Mouse (Mus musculus) heart, embryonic 10.5 days (tissue): ENCODE data around the gene Taok1. TPM values are rescaled to one million over a fixed set of nuclear protein-coding genes. Genes with fewer than 3 reads are reported as not detected.

Experiments used
- DNase-seq: peaks from one replicate; pipeline ENCODE4 v3.0.0-alpha.2; 2017; ENCODE audit warnings: low spot score
- H3K27ac ChIP-seq: fragments of 300-500 bp; sonication (generic); 2 replicates; pipeline ENCODE4 v1.5.1; 2016; ENCODE audit warnings: mild to moderate bottlenecking
- H3K27me3 ChIP-seq: fragments of 300-500 bp; sonication (generic); 2 replicates; pipeline ENCODE4 v1.6.1; 2016; ENCODE audit warnings: mild to moderate bottlenecking; ENCODE audit not compliant: poor library complexity, insufficient read depth, severe bottlenecking
- H3K36me3 ChIP-seq: fragments of 300-500 bp; sonication (generic); 2 replicates; pipeline ENCODE4 v1.6.1; 2016; ENCODE audit warnings: mild to moderate bottlenecking, moderate library complexity
- H3K4me1 ChIP-seq: fragments of 300-500 bp; sonication (generic); 2 replicates; pipeline ENCODE4 v1.6.1; 2016; ENCODE audit warnings: mild to moderate bottlenecking
- H3K4me3 ChIP-seq: fragments of 300-500 bp; sonication (generic); 2 replicates; pipeline ENCODE4 v1.5.1; 2016; ENCODE audit warnings: mild to moderate bottlenecking, moderate library complexity
- H3K9me3 ChIP-seq: fragments of 300-500 bp; sonication (generic); 2 replicates; pipeline ENCODE4 v1.6.1; 2016; ENCODE audit warnings: mild to moderate bottlenecking, moderate library complexity
- WGBS: fragments of 180-500 bp; shearing (Covaris S2); methylation state at CpG from one replicate; pipeline ENCODE4 v1.1.7; 2016; 5-methylcytosine and 5-hydroxymethylcytosine counted together
- polyA plus RNA-seq: library from polyadenylated mRNA; unstranded; fragments of >200 nt; fragmentation: Nextera tagmentation; extraction: Ambion mirVana; gene quantifications from 2 replicates; pipeline ENCODE4 v1.2.1, GENCODE M21; 2016

Taok1 gene
- polyA plus RNA-seq, 1 experiment from 2014 or later, result 10.9 TPM

GRCm38 (mm10) chr11:77512891-77513810 lies 94.5 kb downstream of the Taok1 start:
- Histone ChIP-seq H3K4me1 (peaks cover 48% of the 10 kb centered on the region), H3K36me3 (peaks cover 22% of the 10 kb centered on the region), H3K4me3 (peak overlapping the region; percentile 78), H3K27ac (peak overlapping the region; percentile 90), H3K27me3 (peaks cover 29% of the 10 kb centered on the region), H3K9me3 (no peaks in the 10 kb centered on the region)
- under 1% methylated on average over 69 of the region's 84 CpGs for WGBS
- peak; percentile 94 for DNase-seq

- peaks cover 47% of the 10 kb centered on the region for H3K4me1 ChIP-seq
- peaks cover 39% of the 10 kb centered on the region for H3K36me3 ChIP-seq
- peaks cover 11% of the 10 kb centered on the region for H3K27me3 ChIP-seq
- H3K4me3 ChIP-seq, result no peak overlapping the region
- no peak for DNase-seq
- H3K9me3 ChIP-seq, result no peaks in the 10 kb centered on the region
- 73% methylated on average over 5 of the region's 5 CpGs for WGBS
- H3K27ac ChIP-seq, result no peak overlapping the region
Observed at GRCm38 (mm10) chr11:77511336-77511735, 96.3 kb downstream of the Taok1 start.

- Histone ChIP-seq H3K4me3 (peak overlapping the region; percentile 57), H3K9me3 (no peaks in the 10 kb centered on the region), H3K36me3 (peaks cover 69% of the 10 kb centered on the region), H3K27ac (peak overlapping the region; percentile 88), H3K27me3 (no peaks in the 10 kb centered on the region), H3K4me1 (peaks cover 22% of the 10 kb centered on the region)
- WGBS, result 15% methylated on average over 49 of the region's 49 CpGs
- DNase-seq, result peak; percentile 91
Observed at GRCm38 (mm10) chr11:77508068-77509021, 99.3 kb downstream of the Taok1 start.

DNA sequence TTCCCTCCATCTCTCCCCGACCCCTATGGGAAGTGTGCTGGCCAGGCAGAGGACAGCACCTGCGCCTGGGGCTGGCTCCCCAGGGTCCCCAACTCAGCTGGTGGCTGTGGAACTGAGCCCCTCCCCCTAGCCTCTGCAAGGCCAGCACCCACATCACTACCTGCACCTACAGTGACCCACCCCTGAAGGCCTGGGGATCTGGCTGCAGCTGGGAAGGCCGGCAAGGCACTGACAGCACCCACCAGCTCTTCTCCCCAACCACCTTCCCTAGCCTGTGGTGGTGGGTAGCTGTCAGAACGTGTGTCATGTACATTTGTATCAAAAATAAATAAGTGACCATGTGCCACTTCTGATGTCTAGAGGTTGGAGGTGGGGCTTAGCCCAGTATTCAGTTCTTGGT lies 100.2 kb downstream of the Taok1 start:
- H3K27ac ChIP-seq, result 0 out of 2 replicates have a peak overlapping the region, but pooled peaks have one; percentile 88
- 77% methylated on average over 4 of the region's 4 CpGs for WGBS
- no peak overlapping the region for H3K4me3 ChIP-seq
- H3K27me3 ChIP-seq, result no peaks in the 10 kb centered on the region
- DNase-seq, result no peak
- peaks cover 78% of the 10 kb centered on the region for H3K36me3 ChIP-seq
- no peaks in the 10 kb centered on the region for H3K9me3 ChIP-seq
- H3K4me1 ChIP-seq, result peaks cover 20% of the 10 kb centered on the region

DNA sequence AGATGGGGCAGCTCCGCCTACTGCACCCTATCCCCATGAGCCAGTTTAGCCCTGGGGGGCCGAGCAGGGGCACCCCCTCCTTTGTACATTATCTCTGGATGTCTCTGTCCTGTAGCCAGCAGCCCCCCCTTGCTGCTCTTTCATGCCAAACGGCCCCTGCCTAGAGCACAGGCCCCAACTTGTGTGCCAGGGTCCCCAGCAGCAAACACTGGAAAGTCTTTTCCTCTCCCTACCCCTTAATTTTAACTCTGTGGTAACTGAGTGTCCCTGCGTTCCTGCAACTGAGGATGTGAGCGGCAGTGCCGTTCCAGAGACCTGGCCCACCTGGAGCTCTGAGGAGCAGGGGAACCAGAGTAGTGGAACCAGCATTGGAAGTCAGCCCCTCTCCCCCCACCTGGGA lies 100.7 kb downstream of the Taok1 start:
- 83% methylated on average over 6 of the region's 6 CpGs for WGBS
- Histone ChIP-seq H3K9me3 (no peaks in the 10 kb centered on the region), H3K4me3 (no peak overlapping the region), H3K27ac (no peak overlapping the region), H3K36me3 (peaks cover 83% of the 10 kb centered on the region), H3K27me3 (no peaks in the 10 kb centered on the region), H3K4me1 (peaks cover 17% of the 10 kb centered on the region)
- DNase-seq, result no peak

GRCm38 (mm10) chr11:77506273-77506672 lies 101.3 kb downstream of the Taok1 start:
- Histone ChIP-seq H3K4me3 (no peak overlapping the region), H3K4me1 (peaks cover 17% of the 10 kb centered on the region), H3K9me3 (no peaks in the 10 kb centered on the region), H3K36me3 (peaks cover 89% of the 10 kb centered on the region), H3K27ac (no peak overlapping the region), H3K27me3 (no peaks in the 10 kb centered on the region)
- 86% methylated on average over 14 of the region's 14 CpGs for WGBS
- no peak for DNase-seq

- H3K27me3 ChIP-seq, result no peaks in the 10 kb centered on the region
- no peak for DNase-seq
- no peaks in the 10 kb centered on the region for H3K9me3 ChIP-seq
- H3K27ac ChIP-seq, result no peak overlapping the region
- peaks cover 25% of the 10 kb centered on the region for H3K4me1 ChIP-seq
- H3K4me3 ChIP-seq, result no peak overlapping the region
- H3K36me3 ChIP-seq, result peaks cover 93% of the 10 kb centered on the region
- 86% methylated on average over 22 of the region's 22 CpGs for WGBS
Observed at GRCm38 (mm10) chr11:77505291-77505980, 102.2 kb downstream of the Taok1 start.

GRCm38 (mm10) chr11:77504377-77504776 lies 103.2 kb downstream of the Taok1 start:
- no peaks in the 10 kb centered on the region for H3K27me3 ChIP-seq
- H3K4me1 ChIP-seq, result peaks cover 30% of the 10 kb centered on the region
- no peaks in the 10 kb centered on the region for H3K9me3 ChIP-seq
- DNase-seq, result no peak
- no peak overlapping the region for H3K27ac ChIP-seq
- peaks cover 95% of the 10 kb centered on the region for H3K36me3 ChIP-seq
- 95% methylated on average over 19 of the region's 19 CpGs for WGBS
- no peak overlapping the region for H3K4me3 ChIP-seq

GRCm38 (mm10) chr11:77503511-77503910 lies 104.1 kb downstream of the Taok1 start:
- Histone ChIP-seq H3K36me3 (peaks cover 95% of the 10 kb centered on the region), H3K27me3 (no peaks in the 10 kb centered on the region), H3K4me3 (no peak overlapping the region), H3K9me3 (no peaks in the 10 kb centered on the region), H3K27ac (no peak overlapping the region), H3K4me1 (peaks cover 33% of the 10 kb centered on the region)
- no peak for DNase-seq
- WGBS, result 65% methylated on average over 3 of the region's 3 CpGs

- H3K27ac ChIP-seq, result no peak overlapping the region
- peaks cover 86% of the 10 kb centered on the region for H3K36me3 ChIP-seq
- WGBS, result 85% methylated on average over 6 of the region's 6 CpGs
- H3K27me3 ChIP-seq, result no peaks in the 10 kb centered on the region
- DNase-seq, result no peak
- H3K9me3 ChIP-seq, result no peaks in the 10 kb centered on the region
- no peak overlapping the region for H3K4me3 ChIP-seq
- peaks cover 38% of the 10 kb centered on the region for H3K4me1 ChIP-seq
Observed at GRCm38 (mm10) chr11:77502481-77502880, 105.1 kb downstream of the Taok1 start.

- DNase-seq, result no peak
- peaks cover 43% of the 10 kb centered on the region for H3K4me1 ChIP-seq
- H3K27ac ChIP-seq, result no peak overlapping the region
- H3K4me3 ChIP-seq, result no peak overlapping the region
- no peaks in the 10 kb centered on the region for H3K27me3 ChIP-seq
- no peaks in the 10 kb centered on the region for H3K9me3 ChIP-seq
- peaks cover 81% of the 10 kb centered on the region for H3K36me3 ChIP-seq
- 94% methylated on average over 4 of the region's 4 CpGs for WGBS
Observed at GRCm38 (mm10) chr11:77501971-77502370, 105.6 kb downstream of the Taok1 start.

- no peak overlapping the region for H3K27ac ChIP-seq
- H3K4me1 ChIP-seq, result peaks cover 47% of the 10 kb centered on the region
- peaks cover 75% of the 10 kb centered on the region for H3K36me3 ChIP-seq
- no peaks in the 10 kb centered on the region for H3K9me3 ChIP-seq
- H3K4me3 ChIP-seq, result no peak overlapping the region
- 34% methylated on average over 5 of the region's 5 CpGs for WGBS
- DNase-seq, result no peak
- no peaks in the 10 kb centered on the region for H3K27me3 ChIP-seq
Observed at GRCm38 (mm10) chr11:77501392-77501791, 106.2 kb downstream of the Taok1 start.
